Mouse (Mus musculus) layer of hippocampus, postnatal 10 days (tissue): ENCODE results near the gene Lekr1. TPM values are rescaled to one million over a fixed set of nuclear protein-coding genes. Genes with fewer than 3 reads are reported as not detected.
A peak's percentile ranks its signal among the peaks of the same experiment; 100 is the strongest.

Experiments
- DNase-seq, 2 experiments: peaks; one replicate each; pipeline ENCODE4 v3.0.0; 2021; ENCODE audit warnings: low spot score in 2 of 2
- total RNA-seq, 2 experiments: library from RNA; stranded (reverse); gene quantifications; 2 replicates each; pipeline ENCODE4 v1.2.3; 2021

The Lekr1 gene
- total RNA-seq, 2 experiments from 2014 or later: 6.9 to 7.2 TPM

DNA sequence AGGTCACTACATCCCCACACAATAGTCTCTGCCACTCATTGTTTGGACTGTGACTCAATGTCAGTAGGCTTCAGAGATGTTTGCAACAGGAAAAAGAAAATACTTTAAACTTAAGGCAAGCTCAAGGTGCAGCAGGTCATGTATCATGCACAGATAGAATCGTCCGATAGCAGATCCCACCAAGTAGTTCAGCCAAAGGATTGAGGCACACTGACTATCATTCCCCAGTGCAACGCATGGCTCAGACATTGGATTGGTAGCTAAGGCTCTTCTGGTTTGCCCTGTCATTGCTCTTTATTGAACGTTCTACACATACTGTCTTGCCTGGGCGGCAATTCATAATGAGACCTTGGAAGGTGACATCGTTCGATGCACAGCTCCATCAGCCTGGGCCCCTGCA lies 9.6 kb upstream of the Lekr1 start:
- no peak for DNase-seq

DNA sequence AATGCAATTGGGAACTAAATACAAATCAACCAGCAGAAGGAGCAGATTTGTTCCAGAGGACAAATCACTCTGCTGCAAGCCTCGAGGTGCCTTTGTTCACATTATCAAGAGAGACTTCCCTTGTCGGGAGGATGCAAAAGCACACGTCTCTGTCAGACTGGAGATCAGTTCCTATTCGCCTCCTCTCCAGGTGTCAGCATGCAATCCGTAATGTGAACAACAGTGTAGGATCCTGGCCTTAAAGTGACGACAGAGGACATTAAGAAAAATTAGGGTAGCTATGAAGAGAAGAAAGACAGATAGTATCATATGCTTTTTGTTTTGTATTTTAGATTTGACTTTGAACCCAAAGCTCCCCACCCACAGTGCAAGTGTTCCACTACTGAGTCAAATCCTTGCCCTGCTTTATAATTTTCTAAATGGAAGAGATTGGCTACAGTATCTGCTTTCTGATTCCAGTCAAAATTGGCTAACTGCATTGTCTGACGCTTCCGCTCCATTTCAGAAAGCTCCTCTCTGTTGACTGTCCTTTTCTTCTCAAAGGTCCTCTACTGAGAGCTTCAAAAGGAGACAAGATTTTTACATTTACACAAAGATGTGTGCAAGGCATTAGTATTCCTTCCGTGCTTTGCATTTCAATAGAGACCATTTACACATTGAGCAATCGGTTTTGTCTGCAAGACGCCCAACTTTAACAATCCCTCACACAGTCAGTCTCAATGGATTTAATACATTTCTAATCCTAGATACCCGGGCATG lies 8.9 kb upstream of the Lekr1 start:
- no peak for DNase-seq

DNA sequence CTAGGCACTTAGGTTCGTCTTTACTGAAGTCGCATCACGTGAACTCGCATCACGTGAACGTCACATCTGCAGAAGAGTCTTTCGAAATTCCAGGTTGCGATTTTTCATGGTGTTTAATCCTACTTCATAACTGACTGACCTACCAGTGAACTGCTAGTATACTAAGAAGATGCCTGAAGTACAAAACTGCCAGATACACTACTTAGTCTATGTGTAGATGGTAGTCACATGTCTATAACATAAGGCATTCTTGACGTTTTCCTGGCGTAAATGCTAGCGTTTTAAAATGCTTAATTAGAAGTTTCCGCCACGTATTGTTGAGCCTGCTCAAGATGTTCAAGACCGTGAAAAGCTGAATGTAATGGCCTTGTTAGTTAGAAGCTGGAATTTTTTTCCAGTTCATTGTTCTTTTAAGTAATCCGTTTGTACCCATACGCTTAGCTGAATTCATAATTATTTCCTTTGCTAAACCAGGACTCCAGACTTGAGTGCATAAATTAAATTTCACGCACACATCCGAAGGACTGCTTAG lies 7.9 kb upstream of the Lekr1 start:
- DNase-seq: no peak

DNA sequence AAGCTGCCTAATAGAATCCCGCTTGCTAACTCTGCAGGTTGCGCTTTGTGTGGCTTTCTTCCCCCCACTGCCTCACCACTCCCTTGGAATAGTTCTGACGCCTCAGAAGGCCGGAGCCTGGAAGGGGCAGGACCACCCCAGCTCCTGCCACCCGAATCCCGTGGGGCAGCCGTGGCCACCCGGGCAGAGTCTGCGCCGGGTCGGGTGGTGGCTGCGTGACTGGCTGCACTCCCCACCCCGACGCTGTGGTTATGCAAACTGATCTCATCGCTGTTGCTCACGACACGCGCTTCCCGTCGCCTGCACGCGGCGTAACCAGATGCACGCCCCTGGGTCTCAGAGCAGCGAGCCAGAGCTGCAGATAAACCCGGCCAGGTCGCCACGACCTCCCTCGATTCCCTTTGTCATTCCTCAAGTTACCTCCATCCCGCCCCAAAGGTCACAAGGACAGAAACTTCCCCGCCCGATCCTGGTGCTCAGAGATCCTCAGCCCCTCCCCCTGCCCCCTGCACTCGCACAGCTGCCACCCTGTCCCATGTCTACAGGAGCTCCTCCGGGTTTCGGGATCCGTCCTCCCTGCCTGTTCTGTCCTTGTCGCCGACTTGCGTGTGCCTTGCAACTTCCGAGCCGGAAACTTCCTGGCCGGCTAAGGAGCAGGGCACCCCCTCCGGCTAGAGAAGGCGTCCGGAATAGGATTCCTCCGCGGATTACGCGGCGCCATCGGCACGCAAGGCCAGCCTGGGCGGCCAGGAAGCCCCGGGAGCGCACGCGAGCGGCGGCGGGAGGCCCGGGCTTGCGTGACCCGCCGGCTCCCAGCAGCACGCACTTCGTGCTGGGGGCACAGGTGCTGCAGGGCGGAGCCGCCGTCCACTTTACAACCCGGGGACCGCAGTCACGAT lies 7.1 kb upstream of the Lekr1 start:
- peak; percentile 64 to 73 for DNase-seq

DNA sequence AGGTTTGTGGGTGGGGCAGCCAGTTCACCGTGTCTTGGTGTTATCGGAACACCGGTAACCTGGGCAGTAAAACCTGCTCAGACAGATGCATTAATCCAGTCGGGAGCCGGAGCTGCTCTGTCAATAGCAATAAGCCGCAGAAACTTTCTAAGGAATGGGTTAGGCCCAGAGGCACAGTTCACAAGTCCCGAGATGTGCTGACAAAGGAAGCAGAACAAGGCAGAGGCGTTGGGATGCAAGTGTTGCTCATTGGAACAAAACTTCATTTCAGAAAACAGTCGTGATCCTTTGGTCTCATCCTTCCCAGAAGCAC lies 6.5 kb upstream of the Lekr1 start:
- DNase-seq: no peak

DNA sequence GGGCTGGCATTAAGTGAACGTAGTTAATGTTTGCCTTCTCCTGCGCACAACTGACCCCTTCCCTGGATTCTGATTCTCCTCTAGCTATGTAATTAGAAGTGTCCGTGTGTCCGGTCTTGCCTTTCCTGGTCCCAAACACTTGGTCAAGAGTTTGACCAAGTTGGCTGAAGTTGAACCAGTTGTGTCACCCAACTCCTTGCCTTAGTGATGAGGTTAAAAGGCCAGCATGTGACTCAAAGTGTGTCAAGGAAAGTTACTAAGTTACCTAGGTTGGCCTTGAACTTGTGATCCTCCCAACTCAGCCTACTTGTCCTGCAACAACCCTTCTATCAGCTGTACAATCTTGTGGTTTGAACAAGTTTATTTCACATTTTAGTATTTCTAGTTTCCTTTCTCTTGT lies 5.7 kb upstream of the Lekr1 start:
- no peak for DNase-seq

DNA sequence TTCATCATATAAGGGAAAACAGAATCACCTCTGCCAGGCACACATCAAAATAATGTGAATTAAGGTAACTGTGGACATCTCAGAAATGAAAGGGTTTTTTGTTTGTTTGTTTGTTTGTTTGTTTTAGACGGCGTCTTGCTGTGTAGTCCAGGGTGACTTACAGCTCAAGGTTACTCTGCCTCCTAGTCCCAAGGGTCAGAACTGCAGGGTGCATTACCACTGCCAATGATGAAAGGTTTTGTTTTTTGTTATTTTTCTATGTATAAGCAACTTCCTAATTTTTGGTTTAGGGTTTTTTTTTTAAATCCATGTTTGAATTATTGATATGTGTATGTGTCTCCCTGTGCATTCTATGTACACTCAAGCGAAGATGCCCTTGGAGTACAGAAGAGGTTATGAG lies 4.3 kb upstream of the Lekr1 start:
- no peak for DNase-seq

DNA sequence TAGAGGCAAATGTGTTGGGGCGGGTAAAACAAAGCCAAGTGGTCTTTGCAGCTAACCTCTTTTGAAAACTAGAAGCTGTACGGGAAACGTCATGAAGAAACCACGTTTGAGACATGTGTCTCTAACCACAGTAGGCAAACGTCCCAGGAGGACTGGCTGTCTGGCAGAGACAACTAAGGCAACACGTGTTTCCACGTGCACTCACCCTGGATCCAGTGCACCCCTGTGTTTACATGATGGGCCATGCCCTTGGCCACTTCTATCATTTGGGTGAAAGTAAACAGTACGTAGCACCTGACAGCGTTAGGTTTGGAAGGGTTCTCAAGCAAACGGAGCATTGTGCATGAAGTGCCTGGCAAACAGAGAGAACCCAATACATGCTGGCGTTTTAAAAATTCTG lies 2.9 kb upstream of the Lekr1 start:
- peak; percentile 16 to 38 for DNase-seq

DNA sequence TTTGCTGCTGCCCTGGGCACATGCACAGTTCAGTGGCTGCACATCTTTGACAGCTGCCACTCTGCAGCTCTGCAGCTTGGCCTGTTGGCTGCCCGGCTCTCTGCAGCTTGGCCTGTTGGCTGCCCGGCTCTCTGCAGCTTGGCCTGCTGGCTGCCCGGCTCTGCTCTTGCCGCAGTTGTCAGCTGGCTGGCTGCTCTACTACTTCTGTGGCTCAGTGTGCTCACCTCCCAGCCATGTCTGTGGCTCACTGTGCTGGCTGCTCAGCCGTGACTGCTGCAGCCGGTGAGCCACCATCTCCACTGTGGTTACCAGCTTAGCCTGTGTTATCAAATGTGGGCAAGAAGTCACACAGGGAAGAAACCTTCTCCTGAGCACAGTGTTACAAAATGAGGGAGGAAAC lies 4.2 kb downstream of the Lekr1 start:
- peak; percentile 21 to 26 for DNase-seq

DNA sequence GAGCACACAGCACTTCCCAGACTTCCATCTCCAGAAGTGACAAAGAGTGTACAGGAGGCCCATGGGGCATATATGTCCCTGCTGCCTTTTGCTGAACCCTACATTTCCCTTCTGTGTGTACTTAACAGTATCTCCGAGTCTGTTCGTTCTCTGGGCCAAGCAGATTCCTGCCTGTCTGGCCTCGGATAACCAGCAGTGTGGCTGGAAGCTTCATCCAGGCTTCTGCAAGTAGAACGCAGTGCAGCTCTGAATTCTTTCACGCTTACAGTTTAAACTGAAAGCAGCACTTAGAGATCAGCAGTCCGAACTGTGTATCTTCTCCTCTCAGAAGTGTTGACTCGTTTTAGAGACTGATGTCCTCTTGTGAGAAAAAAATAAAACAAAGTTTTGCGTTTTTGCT lies 7.7 kb downstream of the Lekr1 start:
- DNase-seq: no peak

DNA sequence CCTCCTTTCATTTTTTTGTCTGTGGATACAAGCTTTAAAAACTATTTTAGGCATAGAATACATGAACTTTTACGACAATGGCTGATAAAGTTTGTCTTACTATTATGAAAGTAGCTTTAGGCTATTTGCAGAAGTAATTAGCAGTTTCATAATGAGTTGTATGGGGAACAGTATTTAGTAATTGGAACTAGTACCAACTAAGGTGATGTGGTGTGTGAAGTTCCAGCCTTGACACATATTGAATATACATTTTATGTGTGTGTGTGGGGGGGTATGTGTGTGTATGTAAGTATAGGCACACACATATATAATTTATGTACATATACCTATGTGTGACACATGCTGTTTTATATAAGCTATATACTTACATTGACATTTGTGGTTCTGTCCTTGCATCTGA lies 14.6 kb downstream of the Lekr1 start:
- DNase-seq: no peak

DNA sequence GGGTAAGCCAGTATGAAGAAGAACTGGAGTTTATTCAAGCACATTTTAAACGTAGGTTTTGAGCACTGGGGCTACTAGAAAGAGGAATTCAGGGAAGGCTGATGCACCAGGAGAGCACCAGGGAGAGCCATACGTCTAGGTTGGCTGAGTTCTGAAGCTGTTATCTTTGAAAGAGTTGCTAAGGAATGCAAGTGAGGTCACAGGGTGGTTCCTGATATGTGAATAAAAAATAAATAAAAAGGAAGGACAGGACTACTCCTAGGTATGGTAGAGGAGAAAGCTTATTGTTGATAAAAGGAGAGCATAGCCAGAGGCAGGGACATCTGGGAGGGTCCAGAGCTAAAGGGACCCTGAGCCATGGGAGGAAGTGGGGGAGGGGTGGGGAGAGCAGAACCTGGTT lies 23.7 kb downstream of the Lekr1 start:
- no peak for DNase-seq

DNA sequence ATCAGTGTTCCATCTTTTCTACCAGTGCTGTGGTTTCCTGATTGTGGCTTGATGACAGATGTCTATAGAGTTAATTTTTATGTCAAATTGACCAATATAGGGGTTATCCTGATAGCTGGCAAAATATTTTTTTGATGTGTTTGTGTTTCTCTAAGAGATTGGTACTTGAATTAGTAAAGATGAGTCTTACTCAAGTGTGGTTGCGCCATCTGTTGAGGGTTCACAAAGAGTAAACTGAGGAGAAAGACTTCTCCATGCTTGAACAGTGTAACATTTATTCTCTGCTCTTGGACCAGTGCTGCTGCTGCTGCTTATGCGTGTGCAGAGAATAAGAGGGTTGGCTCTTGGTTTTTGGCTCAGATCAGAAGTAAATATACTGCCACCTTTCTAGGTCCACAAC lies 24.8 kb downstream of the Lekr1 start:
- DNase-seq: no peak

DNA sequence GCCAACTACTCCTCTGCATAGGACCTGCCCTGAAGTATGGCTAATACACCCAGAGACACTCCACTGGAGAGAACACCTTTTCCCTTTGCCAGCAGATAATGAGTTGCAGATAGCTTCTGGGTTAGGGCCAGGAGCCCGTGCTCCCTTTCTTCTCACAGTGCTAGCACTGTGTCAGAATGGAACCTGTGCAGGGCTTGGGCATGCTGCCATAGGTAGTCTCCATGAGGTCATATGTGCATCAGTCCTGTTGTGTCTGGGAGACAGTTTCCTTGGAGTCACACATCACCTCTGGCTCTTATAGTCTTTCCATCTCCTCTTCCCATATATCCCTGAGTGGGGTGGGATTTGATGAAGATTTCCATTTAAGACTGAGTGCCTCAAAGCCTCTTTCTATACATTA lies 33.7 kb downstream of the Lekr1 start:
- no peak for DNase-seq

DNA sequence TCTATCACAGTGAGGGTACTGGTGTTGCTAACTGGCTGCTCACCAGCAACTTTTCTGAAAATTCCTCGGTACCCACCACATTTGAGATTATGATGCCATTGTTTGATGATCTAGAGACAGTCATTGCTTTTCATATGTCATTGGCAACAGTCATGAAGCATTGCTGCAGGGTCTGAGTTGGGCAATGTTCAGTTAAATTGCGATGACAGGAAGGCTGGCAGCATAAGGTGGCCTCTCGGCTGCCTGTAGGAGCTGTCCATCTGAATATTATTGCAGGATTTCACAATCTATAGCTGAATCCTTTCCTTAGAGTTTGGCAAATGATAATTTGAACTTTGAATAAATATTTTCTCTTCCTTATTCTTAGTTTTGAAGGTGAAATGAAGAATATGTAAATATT lies 48.3 kb downstream of the Lekr1 start:
- no peak for DNase-seq

DNA sequence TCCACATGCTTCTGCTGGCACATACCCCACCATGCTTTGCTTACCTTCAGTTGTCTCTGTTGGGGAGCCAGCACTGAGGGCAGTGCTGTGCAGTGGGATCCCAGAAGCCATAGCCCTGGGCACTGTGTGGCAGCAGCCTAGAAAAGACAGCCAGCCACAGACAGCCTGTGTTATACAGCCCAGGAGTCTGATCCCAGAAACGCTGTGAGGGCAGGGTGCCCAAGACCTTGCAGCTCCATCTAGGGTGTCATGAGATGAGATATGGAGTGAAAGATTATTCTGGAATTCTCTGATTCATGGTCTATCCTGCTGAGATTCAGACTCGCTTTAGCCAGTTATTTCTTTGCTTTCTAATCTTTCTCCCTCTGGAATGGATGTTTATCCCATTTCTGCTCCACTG lies 51.4 kb downstream of the Lekr1 start:
- DNase-seq: no peak

DNA sequence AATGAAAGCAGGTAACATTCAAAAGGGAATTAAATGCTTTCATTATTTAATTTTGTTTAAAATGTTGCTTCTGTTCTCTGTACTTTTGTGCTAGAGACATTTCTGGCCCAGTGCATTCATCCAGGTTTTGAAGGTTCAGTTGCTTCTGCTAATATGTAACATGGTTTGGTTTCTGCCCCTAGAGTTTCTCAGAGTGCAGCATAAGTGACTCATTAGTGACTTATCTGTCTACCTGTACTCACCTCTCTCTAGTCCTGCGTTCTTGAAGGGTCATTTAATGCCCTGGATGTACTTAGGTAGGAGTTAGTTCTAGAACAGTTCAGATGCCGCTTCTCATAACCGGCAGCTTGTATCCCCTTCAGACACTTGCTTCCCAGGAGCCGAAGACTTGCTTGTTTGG lies 56.9 kb downstream of the Lekr1 start:
- no peak for DNase-seq

DNA sequence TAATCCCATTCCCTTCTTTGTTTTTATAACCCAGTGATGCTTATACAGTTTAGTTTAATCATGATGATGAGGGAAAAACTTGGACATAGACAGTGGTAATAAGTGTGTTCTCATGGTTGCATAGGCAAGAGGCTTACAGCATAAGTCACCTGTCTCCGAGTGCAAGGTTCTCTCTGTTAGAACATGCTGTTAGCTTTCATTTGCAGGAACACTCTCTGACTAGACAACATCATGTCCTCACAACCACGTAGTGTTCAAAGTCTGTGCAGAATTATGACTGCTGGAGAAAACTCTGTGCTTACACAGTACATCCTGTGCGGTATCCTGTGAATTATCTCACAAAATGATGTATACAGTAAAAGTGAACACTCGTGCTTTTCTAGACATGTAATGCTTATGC lies 57.6 kb downstream of the Lekr1 start:
- no peak for DNase-seq

DNA sequence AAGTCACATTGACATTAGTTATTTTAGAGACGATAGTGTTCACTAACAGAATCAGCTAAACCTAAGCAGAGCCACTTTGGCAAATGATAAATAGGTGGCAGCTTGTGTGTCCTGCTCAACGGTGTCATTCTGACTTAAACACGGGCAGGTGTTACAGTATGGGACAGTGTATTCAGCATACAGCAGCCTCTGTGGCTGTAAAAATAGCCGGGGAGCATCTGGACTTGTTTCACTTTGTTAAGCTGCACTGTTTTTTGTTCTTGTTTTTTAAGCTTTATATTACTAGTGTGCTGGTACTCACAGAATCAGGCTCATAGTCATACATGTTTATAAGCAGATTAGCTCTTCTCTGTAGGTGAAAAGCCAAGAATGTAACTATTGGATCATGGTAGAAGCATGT lies 71.8 kb downstream of the Lekr1 start:
- no peak for DNase-seq

DNA sequence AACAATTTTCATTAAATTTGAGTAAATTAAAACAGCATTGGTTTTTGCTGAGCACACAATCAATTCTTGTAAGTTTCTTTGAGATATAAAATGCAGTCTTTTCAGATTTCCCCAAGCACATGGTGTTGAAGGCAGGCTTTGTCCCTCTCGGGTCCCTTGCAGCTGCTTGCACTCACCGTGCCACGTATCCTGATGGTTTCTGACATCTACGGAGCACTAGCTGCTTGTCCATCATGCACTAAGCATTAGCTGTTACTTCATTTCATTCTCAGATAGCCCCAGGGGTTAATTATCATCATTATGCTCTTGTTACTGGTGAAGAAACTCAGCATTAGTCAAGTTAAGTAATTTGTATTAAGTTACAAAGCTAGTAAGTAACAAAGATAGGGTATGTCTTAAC lies 78.9 kb downstream of the Lekr1 start:
- no peak for DNase-seq

DNA sequence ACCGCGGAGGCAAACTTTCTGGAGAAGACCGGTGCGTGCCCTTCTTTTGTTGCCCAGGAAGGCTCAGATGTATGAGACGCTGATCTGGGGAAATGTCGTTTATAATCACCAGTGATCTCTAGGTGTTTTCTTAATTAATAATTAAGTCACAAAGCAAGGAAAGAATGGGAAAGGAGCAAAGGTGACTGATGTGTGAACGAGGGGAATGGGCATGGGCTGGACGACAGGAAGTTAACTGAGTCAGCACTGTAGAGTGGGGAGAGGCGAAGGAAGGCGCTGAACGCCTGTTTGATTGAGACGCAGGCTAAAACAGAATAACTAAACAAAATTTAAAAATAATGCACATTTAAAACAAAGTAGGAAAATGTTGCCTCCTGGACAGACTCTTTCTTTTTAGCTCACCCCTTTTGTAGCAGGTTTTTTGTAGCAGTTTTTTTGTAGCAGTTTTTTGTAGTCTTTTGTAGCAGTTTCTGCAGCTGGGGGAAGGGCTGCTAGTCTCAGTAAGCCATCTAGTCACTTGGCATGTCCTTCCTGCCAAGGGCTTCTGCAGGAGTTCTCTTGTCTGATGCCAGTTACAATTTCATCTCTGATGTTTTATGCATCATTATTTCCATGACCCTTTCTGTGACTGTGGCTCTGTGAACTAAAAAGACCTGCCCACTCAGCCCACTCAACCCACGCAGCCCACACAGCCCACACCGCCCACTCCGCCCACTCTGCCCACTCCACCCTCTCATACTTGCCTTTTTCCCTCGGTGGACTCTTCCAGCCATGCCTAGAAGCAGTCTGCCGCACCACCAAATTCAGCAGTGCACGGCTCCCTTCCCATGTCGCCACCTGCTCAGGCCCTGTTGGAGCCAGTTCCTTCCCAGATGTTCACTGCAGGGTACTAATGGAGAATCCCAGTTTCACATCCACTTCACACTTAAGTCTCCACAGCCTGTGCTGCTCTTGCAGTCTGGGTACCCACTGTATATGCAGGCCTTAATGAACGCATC lies 98.8 kb downstream of the Lekr1 start:
- peak in 1 of 2 experiments; percentile 10 for DNase-seq
